Mouse (Mus musculus) forebrain, postnatal 0 days (tissue): ENCODE results near the gene Vmac. TPM values are rescaled to one million over a fixed set of nuclear protein-coding genes. Genes with fewer than 3 reads are reported as not detected.
A peak's percentile ranks its signal among the peaks of the same experiment; 100 is the strongest.

Source experiments
- ATAC-seq: fragments of 200-750 bp; cut with Nextera tagmentation; 2 replicates; pipeline ENCODE4 v1.8.0; 2017; ENCODE audit warnings: mild to moderate bottlenecking, moderate library complexity
- DNase-seq: peaks from one replicate; pipeline ENCODE4 v3.0.0-alpha.2; 2015
- H3K27ac ChIP-seq: fragments of 300-500 bp; sonication (generic); 2 replicates; pipeline ENCODE4 v1.5.1; 2014; ENCODE audit warnings: low read depth, mild to moderate bottlenecking, antibody characterized with exemption, low read length, moderate library complexity, mixed read lengths
- H3K27me3 ChIP-seq: fragments of 300-500 bp; sonication (generic); 2 replicates; pipeline ENCODE4 v1.6.1; 2014; ENCODE audit warnings: mild to moderate bottlenecking, low read length, mixed read lengths; ENCODE audit not compliant: insufficient read depth
- H3K36me3 ChIP-seq: fragments of 300-500 bp; sonication (generic); 2 replicates; pipeline ENCODE4 v1.6.1; 2014; ENCODE audit warnings: mild to moderate bottlenecking, moderate library complexity; ENCODE audit not compliant: insufficient read depth
- H3K4me1 ChIP-seq: fragments of 300-500 bp; sonication (generic); 2 replicates; pipeline ENCODE4 v1.6.1; 2014; ENCODE audit warnings: antibody characterized with exemption; ENCODE audit not compliant: insufficient read depth
- H3K4me2 ChIP-seq: fragments of 300-500 bp; sonication (generic); 2 replicates; pipeline ENCODE4 v1.6.1; 2014; ENCODE audit warnings: low read depth, mild to moderate bottlenecking, moderate library complexity
- H3K4me3 ChIP-seq: fragments of 300-500 bp; sonication (generic); 2 replicates; pipeline ENCODE4 v1.5.1; 2014; ENCODE audit warnings: low read depth, low read length, mixed read lengths
- H3K9ac ChIP-seq: fragments of 300-500 bp; sonication (generic); 2 replicates; pipeline ENCODE4 v1.6.1; 2014; ENCODE audit warnings: mild to moderate bottlenecking
- H3K9me3 ChIP-seq: fragments of 300-500 bp; sonication (generic); 2 replicates; pipeline ENCODE4 v1.6.1; 2016; ENCODE audit warnings: low read length
- CTCF ChIP-seq: sonication (generic); IDR thresholded peaks from 2 replicates; pipeline ENCODE4 v1.5.1; 2016; ENCODE audit warnings: antibody characterized with exemption, control low read depth, low read depth
- WGBS: fragments of 180-500 bp; shearing (Covaris S2); extraction: QIAGEN DNeasy Blood & Tissue Kit; methylation state at CpG from one replicate; pipeline ENCODE4 v1.1.7; 2014; 5-methylcytosine and 5-hydroxymethylcytosine counted together
- polyA plus RNA-seq: library from polyadenylated mRNA; unstranded; fragments of >200 nt; fragmentation: Nextera tagmentation; extraction: Ambion mirVana; gene quantifications from 2 replicates; pipeline ENCODE4 v1.2.1, GENCODE M21; 2015
- total RNA-seq: library from RNA; depleted of rRNA; stranded (reverse); fragments of >200 nt; gene quantifications from 2 replicates; pipeline ENCODE4 v1.2.3, GENCODE M21; 2014; rRNA removed

Vmac gene
- total RNA-seq (23.2 and 33.7 TPM in 2 replicates), polyA plus RNA-seq (24.3 and 26.9 TPM in 2 replicates)

DNA sequence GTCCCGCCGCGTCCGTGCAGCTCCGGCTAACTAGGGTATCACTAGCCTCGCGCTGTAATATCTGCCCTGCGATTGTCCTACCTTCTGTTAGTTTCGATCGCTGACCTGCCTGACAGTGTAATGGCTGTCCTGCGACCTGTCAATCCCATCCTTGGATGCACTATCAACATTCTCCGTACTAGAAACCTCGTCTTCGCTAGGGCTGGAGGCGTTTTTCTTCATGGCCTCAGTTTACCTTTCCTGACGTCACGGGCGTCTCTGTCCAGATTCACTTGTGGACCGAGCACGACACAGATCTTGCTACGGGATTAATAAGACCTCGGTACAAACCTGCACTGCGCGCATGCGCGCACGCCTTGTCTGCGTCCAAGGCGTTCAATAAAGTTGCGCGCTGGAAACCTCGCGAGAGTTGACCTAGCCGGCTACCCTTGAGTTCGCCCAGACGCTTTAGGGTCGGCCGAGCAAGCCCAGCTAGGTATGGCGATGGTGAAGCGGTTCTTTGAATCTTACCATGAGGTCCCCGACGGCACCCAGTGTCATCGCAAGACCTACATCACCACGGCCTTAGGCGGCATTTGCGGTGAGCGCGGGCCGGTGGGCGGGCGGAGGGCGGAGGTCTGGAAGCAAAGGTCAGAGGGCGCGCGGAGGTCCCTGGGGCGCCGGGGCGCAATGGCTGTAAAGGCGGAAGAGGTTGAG lies at the start of gene Vmac, which contains the start of gene Ndufa11:
TSS of gene Vmac (minus strand) at position 660 of the 696 bp plus-strand sequence.
TSS of gene Ndufa11 (plus strand) at position 405 of the 696 bp plus-strand sequence.
- H3K27ac ChIP-seq = peak within 1 kb of the TSS; percentile 87
- under 1% methylated on average over 59 of the region's 59 CpGs for WGBS
- peak within 1 kb of the TSS; percentile 68 for H3K4me2 ChIP-seq

DNA sequence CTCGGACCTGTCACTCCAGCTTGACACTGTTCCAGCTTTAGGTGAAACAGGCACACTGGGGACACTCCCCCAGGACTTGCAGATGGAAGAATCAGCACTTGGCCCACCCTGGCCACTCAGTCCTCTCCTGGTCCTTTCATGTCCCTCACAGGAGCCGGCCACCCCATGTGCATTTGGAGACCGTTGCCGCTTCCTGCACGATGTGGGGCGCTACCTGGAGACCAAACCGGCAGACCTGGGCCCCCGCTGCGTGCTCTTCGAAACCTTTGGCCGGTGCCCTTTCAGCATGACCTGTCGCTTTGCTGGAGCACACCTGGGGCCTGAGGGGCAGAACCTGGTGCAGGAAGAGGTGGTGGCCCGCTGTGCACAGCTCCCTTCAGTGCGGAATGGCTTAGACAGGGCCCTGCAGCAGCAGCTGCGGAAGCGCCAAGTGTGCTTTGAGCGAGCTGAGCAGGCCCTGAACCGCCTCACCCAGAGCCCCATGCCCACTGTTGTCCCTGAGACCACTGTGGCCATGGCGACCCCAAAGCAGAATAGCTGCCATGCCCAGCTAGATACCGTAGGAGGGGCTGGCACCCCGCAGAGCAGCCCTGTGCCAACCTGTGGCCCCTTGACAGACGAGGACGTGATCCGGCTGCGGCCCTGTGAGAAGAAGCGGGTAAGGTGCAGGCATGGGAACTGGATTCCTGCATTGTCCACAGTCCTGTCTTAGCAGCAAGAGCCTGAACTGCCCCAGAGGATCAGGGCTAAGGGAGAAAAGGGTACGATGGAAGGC lies 49.0 kb upstream of the Vmac start:
- TF ChIP-seq CTCF = no peak
- 94% methylated on average over 27 of the region's 27 CpGs for WGBS
- Histone ChIP-seq H3K27ac (no peak overlapping the region), H3K27me3 (no peaks in the 10 kb centered on the region), H3K4me2 (no peak overlapping the region), H3K36me3 (peaks cover 45% of the 10 kb centered on the region), H3K9ac (no peak overlapping the region), H3K4me1 (peaks cover 14% of the 10 kb centered on the region; the same call in 1 of the 2 replicates), H3K4me3 (no peak overlapping the region), H3K9me3 (no peaks in the 10 kb centered on the region)
- ATAC-seq = no peak
- DNase-seq = no peak

More for the DNA sequence above, at the start of gene Vmac, which contains the start of gene Ndufa11:
- DNase-seq = peak; percentile 99
- H3K27me3 ChIP-seq = no peaks in the 10 kb centered on the region
- no peaks in the 10 kb centered on the region for H3K9me3 ChIP-seq
- ATAC-seq = peak; percentile 75
- H3K4me3 ChIP-seq = peak within 1 kb of the TSS; percentile 72
- peak within 1 kb of the TSS; percentile 90 for H3K9ac ChIP-seq
- peaks cover 22% of the 10 kb centered on the region for H3K36me3 ChIP-seq
- TF ChIP-seq CTCF = no peak
- H3K4me1 ChIP-seq = peaks cover 18% of the 10 kb centered on the region

DNA sequence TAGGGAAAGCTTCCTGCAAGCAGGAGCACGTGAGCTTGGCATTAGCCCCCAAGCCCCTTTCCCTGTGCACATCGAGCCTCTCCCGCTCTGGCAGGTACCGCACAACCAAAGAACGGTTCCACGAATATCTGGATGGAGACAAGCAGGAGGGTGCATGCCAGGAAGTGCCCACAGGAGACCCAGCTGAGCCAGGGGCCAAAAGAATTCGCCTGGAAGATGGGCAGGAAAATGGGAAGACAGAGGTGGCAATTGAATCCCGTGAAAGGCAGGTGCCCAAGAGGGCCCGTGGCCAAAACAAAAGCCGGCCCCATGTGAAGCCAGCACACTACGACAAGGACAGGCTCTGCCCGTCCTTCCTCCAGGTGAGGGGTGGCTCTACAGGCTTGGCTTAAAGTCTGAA lies 47.6 kb upstream of the Vmac start:
- peak overlapping the region; percentile 81 for H3K9ac ChIP-seq
- H3K4me2 ChIP-seq = peak overlapping the region; percentile 73
- 52% methylated on average over 12 of the region's 12 CpGs for WGBS
- H3K9me3 ChIP-seq = no peaks in the 10 kb centered on the region
- no peaks in the 10 kb centered on the region for H3K27me3 ChIP-seq
- peak overlapping the region; percentile 66 for H3K4me3 ChIP-seq
- peaks cover 17% of the 10 kb centered on the region; the same call in 1 of the 2 replicates for H3K4me1 ChIP-seq
- peak overlapping the region; percentile 97 for H3K27ac ChIP-seq
- peaks cover 38% of the 10 kb centered on the region for H3K36me3 ChIP-seq
- ATAC-seq (peak; percentile 0; the same call in 1 of the 2 replicates), DNase-seq (no peak)
- no peak for TF ChIP-seq CTCF

DNA sequence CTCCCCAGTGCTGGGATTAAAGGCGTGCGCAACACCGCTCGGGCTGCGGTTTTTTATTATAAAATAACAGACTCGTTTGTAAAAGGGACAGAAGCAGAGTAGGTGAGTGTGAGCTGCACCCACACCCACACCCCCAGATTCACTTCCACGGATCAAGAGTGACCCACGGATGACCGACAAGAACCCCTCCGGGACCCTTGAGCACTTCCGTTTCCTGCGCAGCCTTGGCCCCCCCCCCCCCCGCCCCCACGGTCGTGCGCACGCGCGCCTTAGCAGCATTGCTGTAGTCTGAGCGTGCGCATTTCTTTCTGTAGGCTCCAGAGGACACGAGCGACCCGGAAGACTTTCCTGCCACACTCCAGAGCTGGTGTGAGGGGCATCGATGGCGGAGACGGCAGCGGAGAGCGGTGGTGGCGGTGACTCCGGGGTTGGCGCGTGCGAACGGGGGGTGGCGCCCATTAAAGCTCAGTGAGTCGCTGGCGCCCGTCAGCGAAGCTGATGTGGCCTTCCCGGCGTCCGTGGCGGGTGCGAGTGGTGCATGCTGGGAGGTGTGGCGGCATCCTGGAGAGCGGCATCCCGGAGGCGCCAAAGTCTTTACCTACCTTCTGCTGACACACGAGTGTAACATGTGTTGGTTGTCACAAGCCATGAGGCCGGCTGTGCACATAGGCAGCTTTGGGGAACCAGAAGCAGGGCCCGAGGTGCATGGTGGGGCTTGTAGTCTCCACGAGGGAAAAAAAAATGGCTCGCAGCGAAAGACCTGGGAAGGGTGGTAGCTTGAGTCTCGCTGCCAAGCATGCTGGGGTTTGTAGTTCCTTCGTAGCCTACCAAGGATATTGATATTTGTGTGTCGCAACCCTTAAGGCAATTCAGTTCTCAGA lies 46.9 kb upstream of the Vmac start, which contains the start of gene Dus3l:
TSS of gene Dus3l (plus strand) at position 284 of the 881 bp plus-strand sequence.
- WGBS = 1% methylated on average over 54 of the region's 58 CpGs
- H3K27ac ChIP-seq = peak within 1 kb of the TSS; percentile 97
- H3K4me3 ChIP-seq = peak within 1 kb of the TSS; percentile 66
- no peaks in the 10 kb centered on the region for H3K27me3 ChIP-seq
- peaks cover 33% of the 10 kb centered on the region for H3K36me3 ChIP-seq
- peak within 1 kb of the TSS; percentile 81 for H3K9ac ChIP-seq
- TF ChIP-seq CTCF = no peak
- no peaks in the 10 kb centered on the region for H3K9me3 ChIP-seq
- ATAC-seq = peak; percentile 91
- peak; percentile 94 for DNase-seq
- H3K4me2 ChIP-seq = peak within 1 kb of the TSS; percentile 73
- H3K4me1 ChIP-seq = peaks cover 17% of the 10 kb centered on the region; the same call in 1 of the 2 replicates

DNA sequence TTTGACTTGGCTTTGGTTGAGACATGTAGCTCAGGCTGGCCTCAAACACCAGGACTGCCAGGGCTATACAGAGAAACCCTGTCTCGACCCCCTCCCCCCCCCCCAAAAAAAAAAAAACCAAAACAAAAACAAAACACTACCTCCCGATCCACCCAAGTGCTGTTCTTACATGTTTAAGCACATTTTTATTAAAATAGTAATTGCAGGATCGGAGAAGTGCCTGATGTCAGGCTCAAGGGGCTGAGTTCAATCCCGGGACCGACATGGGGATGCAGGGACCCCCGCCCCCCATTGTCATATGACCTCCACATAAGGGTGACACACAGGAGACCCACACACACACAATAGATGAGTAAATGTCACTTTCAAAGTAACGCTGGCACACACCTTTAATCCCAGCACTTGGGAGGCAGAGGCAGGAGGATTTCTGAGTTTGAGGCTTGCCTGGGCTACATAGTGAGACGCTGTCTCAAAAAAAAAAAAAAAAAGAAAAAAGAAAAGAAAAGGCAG lies 46.0 kb upstream of the Vmac start:
- peak overlapping the region; percentile 73 for H3K4me2 ChIP-seq
- H3K36me3 ChIP-seq = peaks cover 23% of the 10 kb centered on the region
- ATAC-seq (no peak), DNase-seq (no peak)
- no peak overlapping the region for H3K9ac ChIP-seq
- peaks cover 17% of the 10 kb centered on the region; the same call in 1 of the 2 replicates for H3K4me1 ChIP-seq
- peak overlapping the region; percentile 66; the same call in 1 of the 2 replicates for H3K4me3 ChIP-seq
- H3K27ac ChIP-seq = peak overlapping the region; percentile 97
- no peaks in the 10 kb centered on the region for H3K27me3 ChIP-seq
- H3K9me3 ChIP-seq = no peaks in the 10 kb centered on the region
- WGBS = 81% methylated on average over 8 of the region's 8 CpGs
- no peak for TF ChIP-seq CTCF
